Mouse (Mus musculus): Measurements from ENCODE around the gene Olfr453. TPM values are rescaled to one million over a fixed set of nuclear protein-coding genes. Genes with fewer than 3 reads are reported as not detected.

Gene Olfr453
- not detected in 2 replicates for polyA plus RNA-seq (2015; fragmentation: Nextera tagmentation; extraction: Ambion mirVana)

GRCm38 (mm10) chr6:42739071-42739470 lies at the start of gene Olfr453:
TSS of gene Olfr453 (plus strand) at chr6:42739371.
- H3K9me3 ChIP-seq, result no peaks in the 10 kb centered on the region
- H3K27me3 ChIP-seq, result no peaks in the 10 kb centered on the region
- no peaks in the 10 kb centered on the region for H3K4me1 ChIP-seq
- no peaks in the 10 kb centered on the region for H3K36me3 ChIP-seq
- H3K27ac ChIP-seq, result no peak within 1 kb of the TSS
- H3K4me3 ChIP-seq, result no peak within 1 kb of the TSS
- WGBS, result 88% methylated on average over 1 of the region's 1 CpGs
- ATAC-seq (ENCODE audit: insufficient number of reproducible peaks, insufficient read depth, low FRiP score, low TSS enrichment, low read depth), result no peak
- H3K4me2 ChIP-seq, result no peak within 1 kb of the TSS
- H3K9ac ChIP-seq, result no peak within 1 kb of the TSS

- no peak for ATAC-seq (ENCODE audit: insufficient number of reproducible peaks, insufficient read depth, low FRiP score, low TSS enrichment, low read depth)
- no peak overlapping the region for H3K27ac ChIP-seq
- no peaks in the 10 kb centered on the region for H3K9me3 ChIP-seq
- peaks cover 27% of the 10 kb centered on the region for H3K36me3 ChIP-seq
- H3K4me2 ChIP-seq, result no peak overlapping the region
- H3K4me1 ChIP-seq, result peaks cover 6% of the 10 kb centered on the region; the same call in 1 of the 2 replicates
- no peak overlapping the region for H3K4me3 ChIP-seq
- no peaks in the 10 kb centered on the region for H3K27me3 ChIP-seq
- H3K9ac ChIP-seq, result no peak overlapping the region
Observed at GRCm38 (mm10) chr6:42689761-42690160, 49.4 kb upstream of the Olfr453 start.

- no peaks in the 10 kb centered on the region for H3K27me3 ChIP-seq
- WGBS, result under 1% methylated on average over 10 of the region's 10 CpGs
- peak; percentile 77 for ATAC-seq (ENCODE audit: insufficient number of reproducible peaks, insufficient read depth, low FRiP score, low TSS enrichment, low read depth)
- peak overlapping the region; percentile 78 for H3K4me3 ChIP-seq
- H3K36me3 ChIP-seq, result peaks cover 9% of the 10 kb centered on the region; the same call in 1 of the 2 replicates
- no peaks in the 10 kb centered on the region for H3K9me3 ChIP-seq
- H3K4me2 ChIP-seq, result peak overlapping the region; percentile 83
- peak overlapping the region; percentile 93 for H3K27ac ChIP-seq
- H3K9ac ChIP-seq, result peak overlapping the region; percentile 87
- peaks cover 6% of the 10 kb centered on the region; the same call in 1 of the 2 replicates for H3K4me1 ChIP-seq
Observed at GRCm38 (mm10) chr6:42692154-42692516, 47.0 kb upstream of the Olfr453 start.

GRCm38 (mm10) chr6:42692517-42693190 lies 46.5 kb upstream of the Olfr453 start:
- H3K4me2 ChIP-seq, result peak overlapping the region; percentile 83
- H3K9me3 ChIP-seq, result no peaks in the 10 kb centered on the region
- ATAC-seq (ENCODE audit: insufficient number of reproducible peaks, insufficient read depth, low FRiP score, low TSS enrichment, low read depth), result peak; percentile 91
- H3K9ac ChIP-seq, result peak overlapping the region; percentile 87
- peak overlapping the region; percentile 78 for H3K4me3 ChIP-seq
- H3K36me3 ChIP-seq, result peaks cover 10% of the 10 kb centered on the region
- no peaks in the 10 kb centered on the region for H3K27me3 ChIP-seq
- H3K4me1 ChIP-seq, result peaks cover 6% of the 10 kb centered on the region; the same call in 1 of the 2 replicates
- H3K27ac ChIP-seq, result peak overlapping the region; percentile 93
- WGBS, result under 1% methylated on average over 32 of the region's 32 CpGs

GRCm38 (mm10) chr6:42709291-42710211 lies 29.6 kb upstream of the Olfr453 start, which contains the start of gene Tcaf1:
TSS of gene Tcaf1 (minus strand) at chr6:42710088.
- Histone ChIP-seq H3K4me1 (peaks cover 10% of the 10 kb centered on the region), H3K9me3 (no peaks in the 10 kb centered on the region), H3K4me2 (peak within 1 kb of the TSS; percentile 71), H3K4me3 (peak within 1 kb of the TSS; percentile 82), H3K9ac (peak within 1 kb of the TSS; percentile 88), H3K27me3 (no peaks in the 10 kb centered on the region), H3K36me3 (no peaks in the 10 kb centered on the region), H3K27ac (peak within 1 kb of the TSS; percentile 87)
- under 1% methylated on average over 26 of the region's 28 CpGs for WGBS
- ATAC-seq (ENCODE audit: insufficient number of reproducible peaks, insufficient read depth, low FRiP score, low TSS enrichment, low read depth), result peak; percentile 97

GRCm38 (mm10) chr6:42714668-42715067 lies 24.5 kb upstream of the Olfr453 start:
- H3K4me3 ChIP-seq, result no peak overlapping the region
- no peaks in the 10 kb centered on the region for H3K36me3 ChIP-seq
- H3K9me3 ChIP-seq, result no peaks in the 10 kb centered on the region
- H3K4me1 ChIP-seq, result no peaks in the 10 kb centered on the region
- 69% methylated on average over 8 of the region's 8 CpGs for WGBS
- H3K4me2 ChIP-seq, result no peak overlapping the region
- no peak for ATAC-seq (ENCODE audit: insufficient number of reproducible peaks, insufficient read depth, low FRiP score, low TSS enrichment, low read depth)
- H3K9ac ChIP-seq, result no peak overlapping the region
- H3K27ac ChIP-seq, result no peak overlapping the region
- no peaks in the 10 kb centered on the region for H3K27me3 ChIP-seq

GRCm38 (mm10) chr6:42717973-42718372 lies 21.2 kb upstream of the Olfr453 start:
- no peak overlapping the region for H3K4me2 ChIP-seq
- H3K9me3 ChIP-seq, result no peaks in the 10 kb centered on the region
- no peak overlapping the region for H3K27ac ChIP-seq
- H3K27me3 ChIP-seq, result no peaks in the 10 kb centered on the region
- no peak overlapping the region for H3K9ac ChIP-seq
- no peak overlapping the region for H3K4me3 ChIP-seq
- H3K4me1 ChIP-seq, result no peaks in the 10 kb centered on the region
- ATAC-seq (ENCODE audit: insufficient number of reproducible peaks, insufficient read depth, low FRiP score, low TSS enrichment, low read depth), result no peak
- no peaks in the 10 kb centered on the region for H3K36me3 ChIP-seq

- WGBS, result 83% methylated on average over 5 of the region's 5 CpGs
Observed at GRCm38 (mm10) chr6:42742303-42742702, 3.1 kb downstream of the Olfr453 start.

GRCm38 (mm10) chr6:42747846-42748245 lies 8.7 kb downstream of the Olfr453 start:
- H3K4me3 ChIP-seq, result no peak overlapping the region
- no peaks in the 10 kb centered on the region for H3K27me3 ChIP-seq
- no peaks in the 10 kb centered on the region for H3K4me1 ChIP-seq
- no peak overlapping the region for H3K9ac ChIP-seq
- no peak for ATAC-seq (ENCODE audit: insufficient number of reproducible peaks, insufficient read depth, low FRiP score, low TSS enrichment, low read depth)
- H3K27ac ChIP-seq, result no peak overlapping the region
- no peak overlapping the region for H3K4me2 ChIP-seq
- H3K36me3 ChIP-seq, result no peaks in the 10 kb centered on the region
- no peaks in the 10 kb centered on the region for H3K9me3 ChIP-seq

More at GRCm38 (mm10) chr6:42742303-42742702, 3.1 kb downstream of the Olfr453 start:
- H3K9me3 ChIP-seq, result no peaks in the 10 kb centered on the region
- H3K36me3 ChIP-seq, result no peaks in the 10 kb centered on the region
- no peak overlapping the region for H3K27ac ChIP-seq
- no peak overlapping the region for H3K4me3 ChIP-seq
- no peak overlapping the region for H3K4me2 ChIP-seq
- no peak overlapping the region for H3K9ac ChIP-seq
- no peak for ATAC-seq (ENCODE audit: insufficient number of reproducible peaks, insufficient read depth, low FRiP score, low TSS enrichment, low read depth)
- H3K4me1 ChIP-seq, result no peaks in the 10 kb centered on the region
- no peaks in the 10 kb centered on the region for H3K27me3 ChIP-seq

- Histone ChIP-seq H3K4me2 (no peak within 1 kb of the TSS), H3K4me3 (no peak within 1 kb of the TSS), H3K4me1 (no peaks in the 10 kb centered on the region), H3K27ac (no peak within 1 kb of the TSS), H3K27me3 (no peaks in the 10 kb centered on the region), H3K9me3 (no peaks in the 10 kb centered on the region), H3K9ac (no peak within 1 kb of the TSS), H3K36me3 (no peaks in the 10 kb centered on the region)
- ATAC-seq (ENCODE audit: insufficient number of reproducible peaks, insufficient read depth, low FRiP score, low TSS enrichment, low read depth), result no peak
- 70% methylated on average over 1 of the region's 1 CpGs for WGBS
Observed at GRCm38 (mm10) chr6:42756104-42756503, 16.9 kb downstream of the Olfr453 start, which contains the start of gene Olfr38. TSS of gene Olfr38 (plus strand) at chr6:42756404.

GRCm38 (mm10) chr6:42777066-42777465 lies 37.9 kb downstream of the Olfr453 start:
- 88% methylated on average over 1 of the region's 1 CpGs for WGBS
- Histone ChIP-seq H3K4me2 (no peak overlapping the region), H3K9ac (no peak overlapping the region), H3K27ac (no peak overlapping the region), H3K4me1 (no peaks in the 10 kb centered on the region), H3K36me3 (no peaks in the 10 kb centered on the region), H3K4me3 (no peak overlapping the region), H3K27me3 (no peaks in the 10 kb centered on the region), H3K9me3 (no peaks in the 10 kb centered on the region)
- no peak for ATAC-seq (ENCODE audit: insufficient number of reproducible peaks, insufficient read depth, low FRiP score, low TSS enrichment, low read depth)
